Mouse (Mus musculus): ENCODE data around the gene Cpeb4.

GRCm38 (mm10) chr11:31892152-31892551 is 20.1 kb downstream of the Cpeb4 start:
- TF ChIP-seq CTCF (IDR thresholded peaks at IDR 0.05; ENCODE audit: borderline replicate concordance, extremely low read depth, insufficient read depth, insufficient read length) (no peak), POLR2A (IDR thresholded peaks at IDR 0.05; ENCODE audit: borderline replicate concordance, extremely low read depth, insufficient read depth, insufficient read length, poor library complexity, severe bottlenecking) (no peak)
